ENCODE assay signal across 10 mouse cellular contexts in the genomic region with DNA sequence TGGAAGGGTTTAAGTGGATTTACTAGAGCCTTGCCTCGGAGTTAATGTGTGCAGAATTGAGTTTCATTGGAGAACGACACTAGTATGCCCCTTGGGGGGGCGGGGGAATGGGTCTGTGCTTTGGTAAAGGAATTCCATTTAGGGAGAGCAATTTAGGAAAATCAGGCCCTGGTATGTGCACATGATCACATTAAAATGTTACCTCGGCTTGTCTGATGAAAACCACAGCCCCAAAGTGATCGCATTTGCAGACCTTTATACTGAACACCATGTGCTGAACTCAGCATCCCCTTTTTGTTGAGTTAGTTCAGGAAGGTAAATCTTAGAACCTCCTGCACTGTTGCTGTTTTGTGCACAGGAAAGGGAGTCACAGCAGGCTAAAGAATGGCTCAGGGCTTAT.
DNase-seq lines count a peak whose midpoint lies in the region; ATAC-seq lines count a peak whose summit lies in the region.
"Had no signal": no experiment of that assay in that cellular context is flagged by ENCODE, and none has a peak within 500 bp of the region (broad histone marks: within the 10 kb centered on the region; RNA-seq: fewer than 3 reads in every experiment).

No protein-coding gene starts in this region.

- H3K36me3 ChIP-seq in heart, embryonic 12.5 days, result no peaks in the 10 kb centered on the region
- H3K36me3 ChIP-seq in lung, embryonic 15.5 days, result no peaks in the 10 kb centered on the region
- H3K36me3 ChIP-seq in embryonic facial prominence, embryonic 11.5 days (replicated peaks; ENCODE audit: control insufficient read depth, insufficient read depth, low read depth, low read length), result no peaks in the 10 kb centered on the region
- no peaks in the 10 kb centered on the region for H3K36me3 ChIP-seq in limb, embryonic 12.5 days
- H3K36me3 ChIP-seq: neural tube, embryonic 13.5 days had no signal

- H3K27me3 ChIP-seq in heart, embryonic 12.5 days (replicated peaks), result no peaks in the 10 kb centered on the region
- H3K27me3 ChIP-seq in lung, embryonic 15.5 days, result no peaks in the 10 kb centered on the region
- no peaks in the 10 kb centered on the region for H3K27me3 ChIP-seq in embryonic facial prominence, embryonic 11.5 days (ENCODE audit: control insufficient read depth, insufficient read depth, low read length)
- H3K27me3 ChIP-seq in limb, embryonic 12.5 days, result no peaks in the 10 kb centered on the region
- H3K27me3 ChIP-seq: neural tube, embryonic 13.5 days had no signal

- no peak overlapping the region for H3K27ac ChIP-seq in heart, embryonic 12.5 days (ENCODE audit: poor library complexity, severe bottlenecking)
- H3K27ac ChIP-seq in lung, embryonic 15.5 days, result peak overlapping the region; percentile 59
- no peak overlapping the region for H3K27ac ChIP-seq in embryonic facial prominence, embryonic 11.5 days (replicated peaks; ENCODE audit: low read depth, low read length)
- peak overlapping the region; percentile 75 for H3K27ac ChIP-seq in limb, embryonic 12.5 days
- H3K27ac ChIP-seq: neural tube, embryonic 13.5 days had no signal

- H3K4me2 ChIP-seq in heart, embryonic 12.5 days, result no peak overlapping the region
- H3K4me2 ChIP-seq in lung, embryonic 15.5 days, result no peak overlapping the region
- no peak overlapping the region for H3K4me2 ChIP-seq in embryonic facial prominence, embryonic 11.5 days (ENCODE audit: low read depth, low read length)
- H3K4me2 ChIP-seq in limb, embryonic 12.5 days, result no peak overlapping the region
- H3K4me2 ChIP-seq: liver, embryonic 11.5 days; neural tube, embryonic 13.5 days had no signal

- DNase-seq in heart, adult 8-10 months (ENCODE audit: low spot score), result peak; percentile 49
- no peak for DNase-seq in lung, postnatal 4 days
- DNase-seq in embryonic facial prominence, embryonic 11.5 days (ENCODE audit: low spot score), result peak; percentile 59
- no peak for DNase-seq in c-Kit-positive CD71-positive TER-119-positive erythroid progenitor cells, embryonic 14.5 days (ENCODE audit: low spot score)

- H3K9me3 ChIP-seq in heart, embryonic 12.5 days (replicated peaks), result no peaks in the 10 kb centered on the region
- no peaks in the 10 kb centered on the region for H3K9me3 ChIP-seq in lung, embryonic 15.5 days
- H3K9me3 ChIP-seq in embryonic facial prominence, embryonic 11.5 days (replicated peaks; ENCODE audit: control insufficient read depth, low read length), result no peaks in the 10 kb centered on the region
- no peaks in the 10 kb centered on the region for H3K9me3 ChIP-seq in limb, embryonic 12.5 days
- H3K9me3 ChIP-seq: neural tube, embryonic 13.5 days had no signal

- H3K9ac ChIP-seq in heart, embryonic 12.5 days, result no peak overlapping the region
- H3K9ac ChIP-seq in lung, embryonic 15.5 days, result no peak overlapping the region
- no peak overlapping the region for H3K9ac ChIP-seq in embryonic facial prominence, embryonic 11.5 days (replicated peaks; ENCODE audit: low read length)
- H3K9ac ChIP-seq in limb, embryonic 12.5 days (replicated peaks), result no peak overlapping the region
- H3K9ac ChIP-seq: neural tube, embryonic 13.5 days had no signal

- ATAC-seq in heart, embryonic 12.5 days (ENCODE audit: insufficient number of reproducible peaks, low FRiP score), result no peak
- ATAC-seq in lung, embryonic 15.5 days (ENCODE audit: borderline replicate concordance, extremely low read depth, low FRiP score, low TSS enrichment), result no peak
- ATAC-seq in embryonic facial prominence, embryonic 11.5 days (replicated peaks; ENCODE audit: insufficient number of reproducible peaks, low FRiP score, low TSS enrichment, low read depth), result no peak
- ATAC-seq in limb, embryonic 12.5 days (ENCODE audit: insufficient number of reproducible peaks, insufficient read depth, low FRiP score, low TSS enrichment, low read depth), result peak; percentile 85
- ATAC-seq: activated CD4-positive, CD25-positive, alpha-beta regulatory T cell, adult 4 months had no signal

- H3K4me3 ChIP-seq in heart, embryonic 12.5 days, result no peak overlapping the region
- no peak overlapping the region for H3K4me3 ChIP-seq in lung, embryonic 15.5 days
- no peak overlapping the region for H3K4me3 ChIP-seq in embryonic facial prominence, embryonic 11.5 days (ENCODE audit: low read depth, low read length)
- no peak overlapping the region for H3K4me3 ChIP-seq in limb, embryonic 12.5 days (replicated peaks)
- H3K4me3 ChIP-seq: neural tube, embryonic 13.5 days had no signal

- 73% methylated on average over 5 of the region's 5 CpGs for WGBS in heart, embryonic 12.5 days
- 58% methylated on average over 5 of the region's 5 CpGs for WGBS in lung, embryonic 15.5 days
- WGBS in embryonic facial prominence, embryonic 11.5 days, result 33% methylated on average over 5 of the region's 5 CpGs
- whole genome bisulfite sequencing in limb, embryonic 12.5 days, result 32% methylated on average over 5 of the region's 5 CpGs

- peaks cover 7% of the 10 kb centered on the region for H3K4me1 ChIP-seq in heart, embryonic 12.5 days (replicated peaks)
- H3K4me1 ChIP-seq in lung, embryonic 15.5 days, result peaks cover 21% of the 10 kb centered on the region
- peaks cover 3% of the 10 kb centered on the region; the same call in 1 of the 2 replicates for H3K4me1 ChIP-seq in embryonic facial prominence, embryonic 11.5 days (ENCODE audit: control insufficient read depth, insufficient read depth, low read length)
- H3K4me1 ChIP-seq in limb, embryonic 12.5 days (replicated peaks), result peaks cover 22% of the 10 kb centered on the region

Comparison
In these comparisons a context has a peak if more than half of its experiments do, and no peak if none do; other contexts are left out.
1. DNase-seq: peak in heart, adult 8-10 months (single experiment) and embryonic facial prominence, embryonic 11.5 days (single experiment); none in lung, postnatal 4 days (0 of 2) and c-Kit-positive CD71-positive TER-119-positive erythroid progenitor cells, embryonic 14.5 days (single experiment).
2. H3K27ac ChIP-seq: peak in lung, embryonic 15.5 days (single experiment) and limb, embryonic 12.5 days (single experiment); none in heart, embryonic 12.5 days (single experiment) and embryonic facial prominence, embryonic 11.5 days (single experiment).